Mouse (Mus musculus) bone marrow macrophage, adult 2 months (primary cell): ENCODE measurements at regions not wholly inside any gene's neighbourhood (a gene's known extent, or its start where the extent isn't known, plus 50 kb on each side); places are given as distances from the start of the nearest gene placed in this dataset.

Source experiments
- CTCF ChIP-seq: IDR thresholded peaks from 2 replicates; pipeline ENCODE4 v1.5.1; 2012; ENCODE audit warnings: low read depth, mild to moderate bottlenecking, low read length, moderate library complexity
- POLR2A ChIP-seq: IDR thresholded peaks from 2 replicates; pipeline ENCODE4 v1.6.1; 2012; ENCODE audit warnings: mild to moderate bottlenecking, low read depth, low read length, borderline replicate concordance

DNA sequence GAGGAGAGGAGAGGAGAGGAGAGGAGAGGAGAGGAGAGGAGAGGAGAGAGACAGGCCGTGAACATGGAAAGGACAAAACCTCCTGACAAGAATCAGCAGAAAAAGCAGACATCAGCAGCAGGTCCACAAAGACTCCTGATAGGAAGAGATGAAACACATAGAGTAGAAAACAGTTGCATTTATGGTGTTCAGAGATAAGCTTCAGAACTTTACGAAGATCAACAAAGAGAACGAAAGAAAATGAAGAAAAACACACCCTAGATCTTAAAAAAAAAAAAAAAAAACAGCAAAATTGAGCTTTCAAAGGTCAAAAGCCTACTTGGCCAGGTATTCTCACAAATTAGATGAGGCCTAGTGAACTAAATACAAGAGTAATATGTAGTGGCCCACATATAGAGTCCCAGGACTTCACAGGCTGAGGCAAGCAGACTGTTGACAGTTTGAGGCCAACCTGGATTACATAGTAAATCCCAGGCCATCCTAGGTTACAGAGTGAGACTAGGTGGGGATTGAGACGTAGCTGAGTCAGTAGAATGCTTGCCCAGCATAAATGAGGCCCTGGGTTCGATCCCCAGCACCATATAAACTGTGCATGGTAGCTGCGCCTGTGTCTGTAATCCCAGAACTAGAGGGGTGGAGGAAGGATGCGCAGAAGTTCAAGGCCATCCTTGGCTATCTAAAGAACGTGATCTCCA lies 111.6 kb upstream of the Klf3 start:
- no peak for TF ChIP-seq POLR2A
- TF ChIP-seq CTCF = no peak
